Mouse (Mus musculus): ENCODE measurements around the gene Samd5. TPM values are rescaled to one million over a fixed set of nuclear protein-coding genes. Genes with fewer than 3 reads are reported as not detected.

Samd5 gene
- polyA plus RNA-seq, 1 experiment = 0.07 TPM

- Histone ChIP-seq H3K27me3 (ENCODE audit: control insufficient read depth, insufficient read depth, low read length) (no peaks in the 10 kb centered on the region), H3K27ac (ENCODE audit: insufficient read depth, low read length) (no peak overlapping the region), H3K4me3 (ENCODE audit: extremely low read depth, insufficient read depth, insufficient read length) (no peak overlapping the region), H3K4me1 (ENCODE audit: control insufficient read depth, insufficient read depth, insufficient read length) (no peaks in the 10 kb centered on the region), H3K36me3 (ENCODE audit: control insufficient read depth, insufficient read depth, low read length) (no peaks in the 10 kb centered on the region)
- WGBS = 14% methylated on average over 6 of the region's 6 CpGs
- no peak for TF ChIP-seq POLR2A (IDR thresholded peaks at IDR 0.05; ENCODE audit: low read depth, low read length)
- no peak for TF ChIP-seq CTCF (IDR thresholded peaks at IDR 0.05; ENCODE audit: extremely low read depth, insufficient read depth, insufficient read length, insufficient replicate concordance)
- DNase-seq (ENCODE audit: low read depth in 1 of 2, low spot score in 2 of 2) = no peak
Measured at GRCm38 (mm10) chr10:9650050-9650825, 24.8 kb downstream of the Samd5 start.

GRCm38 (mm10) chr10:9648464-9648863 is 26.5 kb downstream of the Samd5 start:
- H3K4me3 ChIP-seq (ENCODE audit: extremely low read depth, insufficient read depth, insufficient read length) = no peak overlapping the region
- TF ChIP-seq POLR2A (IDR thresholded peaks at IDR 0.05; ENCODE audit: low read depth, low read length) = no peak
- no peak for TF ChIP-seq CTCF (IDR thresholded peaks at IDR 0.05; ENCODE audit: extremely low read depth, insufficient read depth, insufficient read length, insufficient replicate concordance)
- no peaks in the 10 kb centered on the region for H3K4me1 ChIP-seq (ENCODE audit: control insufficient read depth, insufficient read depth, insufficient read length)
- no peaks in the 10 kb centered on the region for H3K27me3 ChIP-seq (ENCODE audit: control insufficient read depth, insufficient read depth, low read length)
- no peak overlapping the region for H3K27ac ChIP-seq (ENCODE audit: insufficient read depth, low read length)
- H3K36me3 ChIP-seq (ENCODE audit: control insufficient read depth, insufficient read depth, low read length) = no peaks in the 10 kb centered on the region
- no peak for DNase-seq (ENCODE audit: low read depth in 1 of 2, low spot score in 2 of 2)
- WGBS = 84% methylated on average over 2 of the region's 2 CpGs

DNA sequence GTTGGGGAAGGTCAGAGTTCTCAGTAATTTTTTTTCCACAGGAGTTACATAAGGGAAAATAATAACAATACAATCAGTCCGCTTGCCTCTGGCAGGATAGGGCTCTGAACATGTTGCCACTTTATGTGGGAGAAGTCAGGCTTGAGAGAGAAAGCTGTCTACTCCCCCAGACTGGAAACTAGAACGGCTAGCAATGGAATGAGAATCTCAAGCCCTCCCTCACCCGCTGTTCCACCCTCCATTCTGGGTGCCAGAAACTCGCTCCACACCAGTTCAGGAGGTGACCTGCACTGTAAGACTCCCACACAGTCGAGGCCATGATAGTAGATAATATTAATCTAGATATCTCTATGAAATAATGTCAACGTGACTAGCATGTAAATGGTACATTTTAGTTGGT is 27.3 kb downstream of the Samd5 start:
- no peak overlapping the region for H3K27ac ChIP-seq (ENCODE audit: insufficient read depth, low read length)
- no peak overlapping the region for H3K4me3 ChIP-seq (ENCODE audit: extremely low read depth, insufficient read depth, insufficient read length)
- no peaks in the 10 kb centered on the region for H3K36me3 ChIP-seq (ENCODE audit: control insufficient read depth, insufficient read depth, low read length)
- 78% methylated on average over 6 of the region's 6 CpGs for WGBS
- TF ChIP-seq POLR2A (IDR thresholded peaks at IDR 0.05; ENCODE audit: low read depth, low read length) (no peak), CTCF (IDR thresholded peaks at IDR 0.05; ENCODE audit: extremely low read depth, insufficient read depth, insufficient read length, insufficient replicate concordance) (no peak)
- no peaks in the 10 kb centered on the region for H3K27me3 ChIP-seq (ENCODE audit: control insufficient read depth, insufficient read depth, low read length)
- no peaks in the 10 kb centered on the region for H3K4me1 ChIP-seq (ENCODE audit: control insufficient read depth, insufficient read depth, insufficient read length)
- DNase-seq (ENCODE audit: low read depth in 1 of 2, low spot score in 2 of 2) = no peak

- no peaks in the 10 kb centered on the region for H3K36me3 ChIP-seq (ENCODE audit: control insufficient read depth, insufficient read depth, low read length)
- TF ChIP-seq POLR2A (IDR thresholded peaks at IDR 0.05; ENCODE audit: low read depth, low read length) (no peak), CTCF (IDR thresholded peaks at IDR 0.05; ENCODE audit: extremely low read depth, insufficient read depth, insufficient read length, insufficient replicate concordance) (no peak)
- H3K4me3 ChIP-seq (ENCODE audit: extremely low read depth, insufficient read depth, insufficient read length) = no peak overlapping the region
- no peaks in the 10 kb centered on the region for H3K4me1 ChIP-seq (ENCODE audit: control insufficient read depth, insufficient read depth, insufficient read length)
- WGBS = 74% methylated on average over 3 of the region's 3 CpGs
- no peak for DNase-seq (ENCODE audit: low read depth in 1 of 2, low spot score in 2 of 2)
- H3K27ac ChIP-seq (ENCODE audit: insufficient read depth, low read length) = no peak overlapping the region
- no peaks in the 10 kb centered on the region for H3K27me3 ChIP-seq (ENCODE audit: control insufficient read depth, insufficient read depth, low read length)
Measured at GRCm38 (mm10) chr10:9646391-9646790, 28.6 kb downstream of the Samd5 start.

- Histone ChIP-seq H3K4me1 (ENCODE audit: control insufficient read depth, insufficient read depth, insufficient read length) (no peaks in the 10 kb centered on the region), H3K36me3 (ENCODE audit: control insufficient read depth, insufficient read depth, low read length) (no peaks in the 10 kb centered on the region), H3K27me3 (ENCODE audit: control insufficient read depth, insufficient read depth, low read length) (no peaks in the 10 kb centered on the region), H3K27ac (ENCODE audit: insufficient read depth, low read length) (no peak overlapping the region), H3K4me3 (ENCODE audit: extremely low read depth, insufficient read depth, insufficient read length) (no peak overlapping the region)
- no peak for TF ChIP-seq CTCF (IDR thresholded peaks at IDR 0.05; ENCODE audit: extremely low read depth, insufficient read depth, insufficient read length, insufficient replicate concordance)
- TF ChIP-seq POLR2A (IDR thresholded peaks at IDR 0.05; ENCODE audit: low read depth, low read length) = no peak
- 88% methylated on average over 6 of the region's 6 CpGs for WGBS
- no peak for DNase-seq (ENCODE audit: low read depth in 1 of 2, low spot score in 2 of 2)
Measured at GRCm38 (mm10) chr10:9643531-9643930, 31.5 kb downstream of the Samd5 start.

DNA sequence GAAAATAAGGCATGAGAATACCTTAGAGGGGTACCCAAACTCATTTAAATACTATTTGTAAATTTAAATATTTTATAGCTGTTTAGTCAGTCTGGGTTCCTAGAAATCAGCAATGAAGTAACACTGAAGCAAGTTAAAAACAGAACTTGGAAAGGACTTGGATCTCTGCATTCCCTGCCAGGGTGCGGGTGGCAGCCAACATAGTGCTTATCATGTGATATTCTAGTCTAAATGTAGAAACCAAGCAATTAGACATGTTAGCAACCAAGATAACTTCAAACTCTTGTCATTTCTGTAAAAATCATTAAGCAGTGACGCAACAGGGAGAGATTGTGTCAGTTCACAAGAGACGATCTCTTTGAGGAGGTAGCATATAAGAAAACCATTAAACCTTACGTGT is 32.9 kb downstream of the Samd5 start:
- Histone ChIP-seq H3K4me3 (ENCODE audit: extremely low read depth, insufficient read depth, insufficient read length) (no peak overlapping the region), H3K27me3 (ENCODE audit: control insufficient read depth, insufficient read depth, low read length) (no peaks in the 10 kb centered on the region), H3K36me3 (ENCODE audit: control insufficient read depth, insufficient read depth, low read length) (no peaks in the 10 kb centered on the region), H3K4me1 (ENCODE audit: control insufficient read depth, insufficient read depth, insufficient read length) (no peaks in the 10 kb centered on the region), H3K27ac (ENCODE audit: insufficient read depth, low read length) (no peak overlapping the region)
- no peak for DNase-seq (ENCODE audit: low read depth in 1 of 2, low spot score in 2 of 2)
- 93% methylated on average over 4 of the region's 4 CpGs for WGBS
- TF ChIP-seq POLR2A (IDR thresholded peaks at IDR 0.05; ENCODE audit: low read depth, low read length) (no peak), CTCF (IDR thresholded peaks at IDR 0.05; ENCODE audit: extremely low read depth, insufficient read depth, insufficient read length, insufficient replicate concordance) (no peak)

- Histone ChIP-seq H3K4me1 (ENCODE audit: control insufficient read depth, insufficient read depth, insufficient read length) (no peaks in the 10 kb centered on the region), H3K4me3 (ENCODE audit: extremely low read depth, insufficient read depth, insufficient read length) (no peak overlapping the region), H3K27ac (ENCODE audit: insufficient read depth, low read length) (no peak overlapping the region), H3K27me3 (ENCODE audit: control insufficient read depth, insufficient read depth, low read length) (no peaks in the 10 kb centered on the region), H3K36me3 (ENCODE audit: control insufficient read depth, insufficient read depth, low read length) (no peaks in the 10 kb centered on the region)
- 77% methylated on average over 2 of the region's 2 CpGs for WGBS
- TF ChIP-seq POLR2A (IDR thresholded peaks at IDR 0.05; ENCODE audit: low read depth, low read length) (no peak), CTCF (IDR thresholded peaks at IDR 0.05; ENCODE audit: extremely low read depth, insufficient read depth, insufficient read length, insufficient replicate concordance) (no peak)
- DNase-seq (ENCODE audit: low read depth in 1 of 2, low spot score in 2 of 2) = no peak
Measured at GRCm38 (mm10) chr10:9640678-9641077, 34.3 kb downstream of the Samd5 start.
